In genomic region chr7:46238346-46238745, GRCm38 (mm10) we compare ENCODE assay signal across 13 mouse cellular contexts. TPM values are rescaled to one million over a fixed set of nuclear protein-coding genes. Genes with fewer than 3 reads are reported as not detected.
A peak's percentile ranks its signal among the peaks of the same experiment; 100 is the strongest.
DNase-seq lines count a peak whose midpoint lies in the region; TF ChIP-seq lines count a peak whose summit lies in the region.
"Had no signal": no experiment of that assay in that cellular context is flagged by ENCODE, and none has a peak within 500 bp of the region (broad histone marks: within the 10 kb centered on the region; RNA-seq: fewer than 3 reads in every experiment).

TSS of gene Ush1c (minus strand) at chr7:46238503.

- H3K4me1 ChIP-seq in cerebellum, adult 2 months (ENCODE audit: control insufficient read depth, insufficient read depth, low read length): peaks cover 11% of the 10 kb centered on the region; the same call in 1 of the 2 replicates

- TF ChIP-seq POLR2A in cerebellum, adult 2 months (IDR thresholded peaks at IDR 0.05; ENCODE audit: borderline replicate concordance, insufficient read depth, low read length): no peak

- H3K4me3 ChIP-seq in gastrocnemius, adult 2 months: peak within 1 kb of the TSS; percentile 65
- H3K4me3 ChIP-seq in cerebellum, adult 2 months (replicated peaks; ENCODE audit: insufficient read depth, low read depth, low read length): no peak within 1 kb of the TSS
- H3K4me3 ChIP-seq: heart, adult 2 months; myocyte had no signal

- DNase-seq in gastrocnemius, adult 2 months: peak; percentile 63
- no peak for DNase-seq in gastrocnemius, postnatal 14 days
- DNase-seq in R1 (ENCODE audit: low read depth, low spot score): peak; percentile 28
- peak; percentile 25 for DNase-seq in heart, postnatal 4 days
- peak; percentile 81 for DNase-seq in kidney, postnatal 14 days
- DNase-seq in cerebellum, adult 2 months: no peak
- no peak for DNase-seq in right cerebral cortex, postnatal 25 days
- no peak for DNase-seq in gastrocnemius, postnatal 10 days
- DNase-seq: cerebellum, postnatal 25 days; retina, postnatal 1 day had no signal

- no peak for TF ChIP-seq CTCF in gastrocnemius, adult 2 months (IDR thresholded peaks at IDR 0.05)
- TF ChIP-seq CTCF in cerebellum, adult 2 months (IDR thresholded peaks at IDR 0.05; ENCODE audit: borderline replicate concordance, insufficient read depth, low read depth, low read length): no peak

- no peaks in the 10 kb centered on the region for H3K27me3 ChIP-seq in cerebellum, adult 2 months (ENCODE audit: control insufficient read depth, insufficient read depth, low read length)
- H3K27me3 ChIP-seq: Patski had no signal

- 82% methylated on average over 10 of the region's 10 CpGs for WGBS in cerebellum, adult 2 months

- H3K27ac ChIP-seq in gastrocnemius, adult 2 months: peak within 1 kb of the TSS; percentile 81
- no peak within 1 kb of the TSS for H3K27ac ChIP-seq in cerebellum, adult 2 months (ENCODE audit: insufficient read depth, low read length)
- H3K27ac ChIP-seq: heart, adult 2 months had no signal

- intact Hi-C loops in gastrocnemius, adult 2 months (cut with DNase I): no loop called here
- intact Hi-C loops in gastrocnemius, postnatal 14 days (cut with DNase I; ENCODE audit: low total_unique reads): no loop called here

RNA-seq across cellular contexts. Expression of gene Ush1c, which starts in this region (rescaled TPM):
- 1 to 10 TPM; 6.2 to 9.7 TPM for total RNA-seq in gastrocnemius, adult 2 months (2021)
- 1 to 10 TPM; 2.2 to 3.0 TPM for total RNA-seq in gastrocnemius, postnatal 14 days (2021)
- 10 to 100 TPM; 13.1 to 14.2 TPM for total RNA-seq in heart, postnatal 4 days (2021)
- 0.13 and 0.16 TPM in 2 replicates for polyA plus RNA-seq in cerebellum, adult 2 months (2012; rRNA removed)
- 1 to 10 TPM; 1.1 to 2.0 TPM for total RNA-seq in gastrocnemius, postnatal 10 days (2021)
- polyA plus RNA-seq: myocyte, Patski had no signal

Comparison
In these comparisons a context has a peak if more than half of its experiments do, and no peak if none do; other contexts are left out.
1. DNase-seq: peak in gastrocnemius, adult 2 months (single experiment), R1 (single experiment), heart, postnatal 4 days (single experiment) and kidney, postnatal 14 days (single experiment); none in gastrocnemius, postnatal 14 days (single experiment), cerebellum, adult 2 months (0 of 2), right cerebral cortex, postnatal 25 days (single experiment) and gastrocnemius, postnatal 10 days (single experiment).